Mouse (Mus musculus): ENCODE measurements around the gene Vmn2r21. TPM values are rescaled to one million over a fixed set of nuclear protein-coding genes. Genes with fewer than 3 reads are reported as not detected.
"Not testable (repeated sequence)": the region's sequence is repeated elsewhere in the genome, so short reads cannot be mapped to it uniquely, and the experiment has no call there.

Vmn2r21 gene
- polyA plus RNA-seq (2014; fragmentation: Nextera tagmentation; extraction: Ambion mirVana): not detected in 2 replicates

DNA sequence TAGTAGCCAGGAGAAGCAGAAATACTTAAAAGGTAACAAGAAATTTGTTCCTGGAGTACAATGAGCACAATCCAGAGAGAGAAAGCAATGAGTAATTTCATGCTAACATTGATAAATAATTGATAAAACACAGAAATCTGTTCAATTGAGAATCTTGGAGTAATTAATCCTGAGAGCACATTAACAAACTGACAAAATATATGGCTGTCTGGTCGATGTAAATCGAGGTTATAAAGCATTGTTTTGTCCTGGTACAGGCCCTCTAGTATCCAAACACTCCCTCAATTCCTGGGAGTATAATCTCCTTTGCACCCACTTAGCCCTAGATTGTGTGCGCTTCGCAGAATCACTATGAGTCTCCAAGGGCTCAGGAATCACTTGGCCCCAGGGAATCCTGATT is at the start of gene Vmn2r21:
Vmn2r21 (minus strand) TSS at position 101 of the 400 bp plus-strand sequence.
- H3K27me3 ChIP-seq (ENCODE audit: control insufficient read depth, insufficient read depth, low read length); H3K9me3 ChIP-seq (ENCODE audit: control insufficient read depth, low read length); ATAC-seq (ENCODE audit: insufficient read depth, low FRiP score, low TSS enrichment); H3K9ac ChIP-seq (ENCODE audit: low read length); DNase-seq (ENCODE audit: low spot score); H3K4me1 ChIP-seq (ENCODE audit: control insufficient read depth, insufficient read depth, low read length); H3K4me3 ChIP-seq (ENCODE audit: low read depth, low read length); H3K4me2 ChIP-seq (ENCODE audit: low read depth); H3K27ac ChIP-seq (ENCODE audit: low read depth, low read length); H3K36me3 ChIP-seq (ENCODE audit: control insufficient read depth, insufficient read depth, low read length): not testable (repeated sequence)
- no CpG with 5 or more reads among the region's 4 CpGs for WGBS

DNA sequence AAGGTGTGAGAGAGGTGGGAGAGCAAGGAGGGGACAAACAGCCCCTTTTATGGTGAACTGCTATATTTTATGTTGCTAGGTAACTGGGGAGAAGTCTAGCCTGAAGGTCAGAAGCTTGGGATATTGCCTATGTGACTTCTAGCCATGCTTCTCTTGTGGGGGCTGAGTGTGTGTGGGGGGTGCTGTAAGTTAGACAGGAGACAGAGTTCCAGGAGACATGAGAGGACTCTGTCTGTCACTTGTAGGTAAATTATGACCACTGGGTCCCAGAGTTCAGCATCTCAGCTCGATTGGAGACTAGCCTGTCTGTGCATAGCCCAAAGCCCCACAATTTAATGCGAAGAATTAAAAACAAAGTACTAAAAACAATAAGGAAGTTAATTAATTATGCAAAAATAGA is 41.5 kb upstream of the Vmn2r21 start:
- not testable (repeated sequence) for ATAC-seq (ENCODE audit: insufficient read depth, low FRiP score, low TSS enrichment); H3K4me3 ChIP-seq (ENCODE audit: low read depth, low read length); DNase-seq (ENCODE audit: low spot score); H3K9ac ChIP-seq (ENCODE audit: low read length); H3K27me3 ChIP-seq (ENCODE audit: control insufficient read depth, insufficient read depth, low read length); H3K36me3 ChIP-seq (ENCODE audit: control insufficient read depth, insufficient read depth, low read length); H3K27ac ChIP-seq (ENCODE audit: low read depth, low read length); H3K4me2 ChIP-seq (ENCODE audit: low read depth); H3K4me1 ChIP-seq (ENCODE audit: control insufficient read depth, insufficient read depth, low read length); H3K9me3 ChIP-seq (ENCODE audit: control insufficient read depth, low read length)
- WGBS: no CpG with 5 or more reads among the region's 2 CpGs

DNA sequence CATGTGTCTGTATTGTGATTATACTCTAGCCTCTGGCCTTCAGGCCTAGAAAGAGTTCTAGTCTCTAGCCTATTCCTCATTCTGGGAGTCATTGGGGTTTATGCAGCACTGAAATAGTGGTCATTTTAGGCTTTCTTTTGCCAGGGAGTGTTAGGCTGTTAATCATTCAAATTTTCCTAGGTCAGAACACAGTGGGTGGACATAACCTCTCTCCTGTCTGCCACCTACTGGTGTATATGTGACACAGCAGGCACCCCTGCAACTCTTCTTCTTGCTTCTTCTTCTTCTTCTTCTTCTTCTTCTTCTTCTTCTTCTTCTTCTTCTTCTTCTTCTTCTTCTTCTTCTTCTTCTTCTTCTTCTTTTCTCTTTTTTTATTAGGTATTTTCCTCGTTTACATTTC is 6.5 kb upstream of the Vmn2r21 start:
- H3K27me3 ChIP-seq (ENCODE audit: control insufficient read depth, insufficient read depth, low read length); ATAC-seq (ENCODE audit: insufficient read depth, low FRiP score, low TSS enrichment); H3K27ac ChIP-seq (ENCODE audit: low read depth, low read length); H3K4me2 ChIP-seq (ENCODE audit: low read depth); H3K36me3 ChIP-seq (ENCODE audit: control insufficient read depth, insufficient read depth, low read length); H3K4me3 ChIP-seq (ENCODE audit: low read depth, low read length); H3K9ac ChIP-seq (ENCODE audit: low read length); H3K4me1 ChIP-seq (ENCODE audit: control insufficient read depth, insufficient read depth, low read length); H3K9me3 ChIP-seq (ENCODE audit: control insufficient read depth, low read length); DNase-seq (ENCODE audit: low spot score): not testable (repeated sequence)
- no CpG with 5 or more reads among the region's 1 CpGs for WGBS

DNA sequence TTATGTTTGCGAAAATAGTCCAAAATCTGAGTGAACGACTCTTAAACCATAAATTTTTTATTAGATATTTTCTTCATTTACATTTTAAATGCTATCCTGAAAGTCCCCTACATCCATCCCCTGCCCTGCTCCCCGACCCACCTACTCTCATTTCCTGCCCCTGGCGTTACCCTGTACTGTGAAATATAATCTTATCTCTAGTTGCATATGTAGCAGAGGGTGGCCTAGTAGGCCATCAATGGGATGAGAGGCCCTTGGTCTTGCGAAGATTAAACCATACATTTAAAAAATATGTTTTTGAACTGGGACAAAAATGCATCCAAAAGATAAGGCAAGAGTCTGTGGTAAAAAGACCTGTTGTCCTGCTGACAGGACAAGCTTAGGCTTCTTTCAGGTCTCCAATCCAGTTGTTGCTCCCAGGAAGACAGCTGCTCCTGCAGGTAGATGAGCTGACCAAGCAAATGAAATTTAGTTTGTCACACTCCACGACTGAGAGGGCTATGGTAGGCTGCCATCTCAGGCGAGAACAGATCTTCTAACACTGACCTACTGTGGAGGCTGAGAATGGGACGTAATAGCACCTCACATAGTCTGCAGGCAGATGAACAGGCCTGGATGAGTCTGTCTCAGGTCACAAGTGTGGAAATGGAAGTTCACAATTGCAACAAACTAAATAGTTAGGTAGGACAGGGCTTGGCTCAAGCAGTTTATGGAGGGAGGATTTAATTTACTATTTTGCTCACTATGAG is 10.8 kb downstream of the Vmn2r21 start:
- WGBS: no CpG with 5 or more reads among the region's 8 CpGs
- not testable (repeated sequence) for DNase-seq (ENCODE audit: low spot score); H3K27ac ChIP-seq (ENCODE audit: low read depth, low read length)

DNA sequence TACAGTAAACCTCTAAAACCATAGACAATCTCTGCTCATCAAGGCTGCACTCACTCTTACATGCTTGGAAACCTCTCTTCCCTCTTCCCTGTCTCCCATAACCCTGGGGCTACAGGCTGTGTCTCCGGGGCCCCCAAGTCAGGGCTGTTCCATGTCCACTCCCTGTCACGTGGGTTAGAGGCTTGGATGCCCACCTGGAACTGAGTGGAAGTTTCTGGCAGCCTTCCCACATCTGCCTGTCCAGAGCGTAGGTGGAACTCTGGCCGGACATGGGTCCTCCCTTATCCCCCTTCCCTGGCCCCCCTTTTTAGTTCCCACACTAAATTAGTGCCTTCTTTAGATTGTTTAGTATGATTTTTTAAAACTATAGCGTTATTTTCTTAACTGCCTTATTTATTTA is 60.2 kb downstream of the Vmn2r21 start:
- ATAC-seq (ENCODE audit: insufficient read depth, low FRiP score, low TSS enrichment); DNase-seq (ENCODE audit: low spot score); H3K4me2 ChIP-seq (ENCODE audit: low read depth); H3K4me3 ChIP-seq (ENCODE audit: low read depth, low read length); H3K36me3 ChIP-seq (ENCODE audit: control insufficient read depth, insufficient read depth, low read length); H3K4me1 ChIP-seq (ENCODE audit: control insufficient read depth, insufficient read depth, low read length); H3K9me3 ChIP-seq (ENCODE audit: control insufficient read depth, low read length); H3K27me3 ChIP-seq (ENCODE audit: control insufficient read depth, insufficient read depth, low read length); H3K9ac ChIP-seq (ENCODE audit: low read length); H3K27ac ChIP-seq (ENCODE audit: low read depth, low read length): not testable (repeated sequence)
- WGBS: no CpG with 5 or more reads among the region's 5 CpGs

More for the DNA sequence above, 10.8 kb downstream of the Vmn2r21 start:
- not testable (repeated sequence) for H3K9me3 ChIP-seq (ENCODE audit: control insufficient read depth, low read length); H3K4me3 ChIP-seq (ENCODE audit: low read depth, low read length); H3K9ac ChIP-seq (ENCODE audit: low read length); ATAC-seq (ENCODE audit: insufficient read depth, low FRiP score, low TSS enrichment); H3K4me2 ChIP-seq (ENCODE audit: low read depth); H3K27me3 ChIP-seq (ENCODE audit: control insufficient read depth, insufficient read depth, low read length); H3K4me1 ChIP-seq (ENCODE audit: control insufficient read depth, insufficient read depth, low read length); H3K36me3 ChIP-seq (ENCODE audit: control insufficient read depth, insufficient read depth, low read length)

DNA sequence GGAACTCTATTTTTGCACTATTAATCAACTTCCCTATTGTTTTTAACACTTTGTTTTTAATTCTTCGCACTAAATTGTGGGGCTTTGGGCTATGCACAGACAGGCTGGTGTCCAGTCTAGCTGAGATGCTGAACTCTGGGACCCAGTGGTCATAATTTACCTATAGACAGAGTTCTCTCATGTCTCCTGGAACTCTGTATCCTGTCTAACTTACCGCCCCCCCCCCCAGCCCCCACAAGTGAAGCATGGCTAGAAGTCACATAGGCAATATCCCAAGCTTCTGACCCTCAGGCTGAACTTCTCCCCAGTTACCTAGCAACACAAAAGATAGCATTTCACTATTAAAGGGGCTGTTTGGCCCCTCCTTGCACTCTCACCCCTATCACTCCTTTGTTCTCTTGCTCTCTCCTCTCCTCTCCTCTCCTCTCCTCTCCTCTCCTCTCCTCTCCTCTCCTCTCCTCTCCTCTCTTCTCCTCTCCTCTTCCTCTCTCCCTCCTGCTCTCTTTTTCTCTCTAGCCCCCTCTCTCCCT is 60.7 kb downstream of the Vmn2r21 start:
- not testable (repeated sequence) for H3K9ac ChIP-seq (ENCODE audit: low read length); H3K27me3 ChIP-seq (ENCODE audit: control insufficient read depth, insufficient read depth, low read length); DNase-seq (ENCODE audit: low spot score); ATAC-seq (ENCODE audit: insufficient read depth, low FRiP score, low TSS enrichment); H3K9me3 ChIP-seq (ENCODE audit: control insufficient read depth, low read length); H3K27ac ChIP-seq (ENCODE audit: low read depth, low read length); H3K4me2 ChIP-seq (ENCODE audit: low read depth); H3K4me3 ChIP-seq (ENCODE audit: low read depth, low read length); H3K4me1 ChIP-seq (ENCODE audit: control insufficient read depth, insufficient read depth, low read length); H3K36me3 ChIP-seq (ENCODE audit: control insufficient read depth, insufficient read depth, low read length)
- no CpG with 5 or more reads among the region's 2 CpGs for WGBS

DNA sequence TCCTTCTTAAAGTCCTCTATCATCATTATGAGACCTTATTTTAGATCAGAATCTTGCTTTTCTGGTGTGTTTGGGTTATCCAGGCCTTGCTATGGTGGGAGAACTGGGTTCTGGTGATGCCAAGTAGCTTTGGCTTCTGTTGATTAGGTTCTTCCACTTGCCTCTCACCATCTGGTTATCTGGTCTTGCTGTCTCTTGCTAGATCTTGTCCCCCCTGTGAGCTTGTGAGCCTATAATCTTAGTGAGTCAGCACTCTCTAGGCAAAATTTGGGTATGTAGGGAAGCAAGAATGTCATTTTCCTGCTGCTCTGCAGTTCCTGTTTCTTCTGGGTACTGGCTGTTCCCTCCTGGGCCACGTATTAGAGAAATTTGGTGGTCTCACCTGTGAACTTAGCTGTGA is 64.6 kb downstream of the Vmn2r21 start:
- not testable (repeated sequence) for H3K27me3 ChIP-seq (ENCODE audit: control insufficient read depth, insufficient read depth, low read length); H3K9ac ChIP-seq (ENCODE audit: low read length); H3K27ac ChIP-seq (ENCODE audit: low read depth, low read length); DNase-seq (ENCODE audit: low spot score); H3K9me3 ChIP-seq (ENCODE audit: control insufficient read depth, low read length); H3K4me2 ChIP-seq (ENCODE audit: low read depth); H3K36me3 ChIP-seq (ENCODE audit: control insufficient read depth, insufficient read depth, low read length); ATAC-seq (ENCODE audit: insufficient read depth, low FRiP score, low TSS enrichment); H3K4me3 ChIP-seq (ENCODE audit: low read depth, low read length); H3K4me1 ChIP-seq (ENCODE audit: control insufficient read depth, insufficient read depth, low read length)
- no CpG with 5 or more reads among the region's 1 CpGs for WGBS
